Mouse (Mus musculus): Measurements from ENCODE around the gene Scarf1. TPM values are rescaled to one million over a fixed set of nuclear protein-coding genes. Genes with fewer than 3 reads are reported as not detected.

Gene Scarf1
- polyA plus RNA-seq, 1 experiment, result 13.3 TPM

DNA sequence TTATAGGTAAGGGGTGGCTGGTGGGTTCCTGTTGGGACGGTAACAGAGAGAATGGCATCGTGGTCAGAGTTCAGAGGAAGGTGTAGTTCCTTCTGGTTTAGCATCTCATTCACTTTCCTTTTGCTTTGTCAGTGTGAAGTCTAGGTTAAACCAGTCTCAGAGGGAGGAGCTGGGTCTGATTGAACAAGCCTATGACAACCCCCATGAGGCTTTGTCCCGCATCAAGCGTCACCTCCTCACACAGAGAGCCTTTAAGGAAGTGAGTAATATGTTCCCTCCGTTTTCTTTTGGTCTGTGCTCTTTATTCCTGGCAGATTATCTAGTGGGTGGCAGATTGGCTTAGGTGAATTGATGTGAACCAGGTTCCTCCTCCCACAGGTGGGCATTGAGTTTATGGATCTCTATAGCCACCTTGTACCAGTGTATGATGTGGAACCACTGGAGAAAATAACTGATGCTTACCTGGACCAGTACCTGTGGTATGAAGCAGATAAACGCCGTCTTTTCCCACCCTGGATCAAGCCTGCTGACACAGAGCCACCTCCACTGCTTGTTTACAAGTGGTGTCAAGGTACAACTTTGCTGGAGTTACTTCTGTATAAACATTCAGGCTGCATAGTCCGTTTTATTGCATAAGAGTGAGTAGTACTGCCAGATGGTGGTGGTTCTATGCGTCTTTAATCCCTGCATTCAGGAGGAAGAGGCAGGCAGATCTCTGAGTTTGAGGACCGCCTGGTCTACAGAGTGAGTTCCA, 18.9 kb upstream of the Scarf1 start:
- TF ChIP-seq POLR2A (IDR thresholded peaks at IDR 0.05; ENCODE audit: low read depth, low read length), result no peak
- no peak for TF ChIP-seq CTCF (conservative IDR thresholded peaks at IDR 0.05; ENCODE audit: insufficient read depth, insufficient read length, low read depth, low read length)
- 85% methylated on average over 10 of the region's 10 CpGs for WGBS

DNA sequence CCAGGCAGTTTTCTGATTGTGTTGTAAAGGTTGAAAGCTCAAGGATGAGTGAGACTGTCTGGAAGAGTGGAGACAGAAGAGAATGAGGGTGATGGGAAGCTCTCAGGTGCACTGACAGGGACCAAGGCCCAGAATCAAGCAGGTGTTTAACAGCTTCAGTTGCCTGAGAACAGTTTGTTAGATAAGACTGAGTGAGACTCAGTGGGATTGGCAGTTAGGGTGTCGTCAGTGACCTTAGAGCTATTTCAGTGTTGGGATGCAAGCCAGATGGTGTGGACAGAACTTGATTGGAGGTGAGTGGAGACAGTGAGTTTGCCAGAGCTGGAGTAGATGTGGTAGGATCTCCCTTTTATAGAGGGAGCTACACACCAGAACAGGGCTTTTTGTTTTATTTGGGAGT, 15.2 kb upstream of the Scarf1 start:
- 60% methylated on average over 1 of the region's 1 CpGs for WGBS
- TF ChIP-seq POLR2A (IDR thresholded peaks at IDR 0.05; ENCODE audit: low read depth, low read length), result no peak
- no peak for TF ChIP-seq CTCF (conservative IDR thresholded peaks at IDR 0.05; ENCODE audit: insufficient read depth, insufficient read length, low read depth, low read length)
- peaks cover 38% of the 10 kb centered on the region for H3K36me3 ChIP-seq (ENCODE audit: control insufficient read depth, insufficient read depth, low read length)
- H3K4me1 ChIP-seq (ENCODE audit: control insufficient read depth, insufficient read depth, low read length), result no peaks in the 10 kb centered on the region
- no peaks in the 10 kb centered on the region for H3K27me3 ChIP-seq (replicated peaks; ENCODE audit: control insufficient read depth, insufficient read depth, low read length)
- no peak overlapping the region for H3K27ac ChIP-seq (ENCODE audit: insufficient read depth, low read depth, low read length)
- no peak for DNase-seq
- H3K4me3 ChIP-seq (ENCODE audit: insufficient read depth, low read depth, low read length), result no peak overlapping the region

More for the DNA sequence above, 18.9 kb upstream of the Scarf1 start:
- Histone ChIP-seq H3K27me3 (replicated peaks; ENCODE audit: control insufficient read depth, insufficient read depth, low read length) (no peaks in the 10 kb centered on the region), H3K27ac (ENCODE audit: insufficient read depth, low read depth, low read length) (no peak overlapping the region), H3K36me3 (ENCODE audit: control insufficient read depth, insufficient read depth, low read length) (peaks cover 20% of the 10 kb centered on the region), H3K4me3 (ENCODE audit: insufficient read depth, low read depth, low read length) (no peak overlapping the region), H3K4me1 (ENCODE audit: control insufficient read depth, insufficient read depth, low read length) (no peaks in the 10 kb centered on the region)
- no peak for DNase-seq

DNA sequence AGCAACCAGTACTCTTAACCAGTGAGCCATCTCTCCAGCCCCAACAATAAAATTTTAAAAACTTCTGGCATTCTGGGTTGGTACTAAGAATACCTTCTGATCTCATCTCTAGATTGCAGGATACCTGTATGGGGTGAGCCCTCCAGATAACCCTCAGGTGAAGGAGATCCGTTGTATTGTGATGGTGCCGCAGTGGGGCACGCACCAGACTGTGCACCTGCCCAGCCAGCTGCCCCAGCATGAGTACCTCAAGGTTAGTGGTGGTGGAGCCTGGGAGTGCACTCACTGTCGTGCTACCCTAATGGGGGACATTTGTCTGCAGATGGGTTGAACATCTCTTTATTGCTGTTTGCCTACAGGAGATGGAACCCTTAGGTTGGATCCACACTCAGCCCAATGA, 5.2 kb upstream of the Scarf1 start:
- no peak overlapping the region for H3K4me3 ChIP-seq (ENCODE audit: insufficient read depth, low read depth, low read length)
- TF ChIP-seq CTCF (conservative IDR thresholded peaks at IDR 0.05; ENCODE audit: insufficient read depth, insufficient read length, low read depth, low read length), result no peak
- no peak for TF ChIP-seq POLR2A (IDR thresholded peaks at IDR 0.05; ENCODE audit: low read depth, low read length)
- H3K27ac ChIP-seq (ENCODE audit: insufficient read depth, low read depth, low read length), result no peak overlapping the region
- peaks cover 11% of the 10 kb centered on the region for H3K36me3 ChIP-seq (ENCODE audit: control insufficient read depth, insufficient read depth, low read length)
- no peak for DNase-seq
- peaks cover 11% of the 10 kb centered on the region for H3K4me1 ChIP-seq (ENCODE audit: control insufficient read depth, insufficient read depth, low read length)
- H3K27me3 ChIP-seq (replicated peaks; ENCODE audit: control insufficient read depth, insufficient read depth, low read length), result no peaks in the 10 kb centered on the region
- WGBS, result 95% methylated on average over 4 of the region's 4 CpGs

DNA sequence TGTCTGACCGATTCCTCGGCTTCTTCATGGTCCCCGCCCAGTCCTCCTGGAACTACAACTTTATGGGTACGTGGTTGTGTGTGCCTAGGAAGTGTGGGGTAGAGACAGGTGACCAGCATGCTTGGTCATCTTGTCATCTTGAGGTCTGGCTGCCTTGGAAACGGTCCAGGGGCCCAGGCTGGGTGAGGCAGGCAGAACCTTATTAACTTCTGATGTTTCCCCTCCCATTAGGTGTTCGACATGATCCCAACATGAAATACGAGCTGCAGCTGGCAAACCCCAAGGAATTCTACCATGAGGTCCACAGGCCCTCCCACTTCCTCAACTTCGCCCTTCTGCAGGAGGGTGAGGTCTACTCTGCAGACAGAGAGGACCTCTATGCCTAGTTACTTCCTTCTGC, 4.4 kb upstream of the Scarf1 start:
- H3K36me3 ChIP-seq (ENCODE audit: control insufficient read depth, insufficient read depth, low read length), result peaks cover 9% of the 10 kb centered on the region
- peak; percentile 33 for DNase-seq
- 40% methylated on average over 8 of the region's 8 CpGs for WGBS

DNA sequence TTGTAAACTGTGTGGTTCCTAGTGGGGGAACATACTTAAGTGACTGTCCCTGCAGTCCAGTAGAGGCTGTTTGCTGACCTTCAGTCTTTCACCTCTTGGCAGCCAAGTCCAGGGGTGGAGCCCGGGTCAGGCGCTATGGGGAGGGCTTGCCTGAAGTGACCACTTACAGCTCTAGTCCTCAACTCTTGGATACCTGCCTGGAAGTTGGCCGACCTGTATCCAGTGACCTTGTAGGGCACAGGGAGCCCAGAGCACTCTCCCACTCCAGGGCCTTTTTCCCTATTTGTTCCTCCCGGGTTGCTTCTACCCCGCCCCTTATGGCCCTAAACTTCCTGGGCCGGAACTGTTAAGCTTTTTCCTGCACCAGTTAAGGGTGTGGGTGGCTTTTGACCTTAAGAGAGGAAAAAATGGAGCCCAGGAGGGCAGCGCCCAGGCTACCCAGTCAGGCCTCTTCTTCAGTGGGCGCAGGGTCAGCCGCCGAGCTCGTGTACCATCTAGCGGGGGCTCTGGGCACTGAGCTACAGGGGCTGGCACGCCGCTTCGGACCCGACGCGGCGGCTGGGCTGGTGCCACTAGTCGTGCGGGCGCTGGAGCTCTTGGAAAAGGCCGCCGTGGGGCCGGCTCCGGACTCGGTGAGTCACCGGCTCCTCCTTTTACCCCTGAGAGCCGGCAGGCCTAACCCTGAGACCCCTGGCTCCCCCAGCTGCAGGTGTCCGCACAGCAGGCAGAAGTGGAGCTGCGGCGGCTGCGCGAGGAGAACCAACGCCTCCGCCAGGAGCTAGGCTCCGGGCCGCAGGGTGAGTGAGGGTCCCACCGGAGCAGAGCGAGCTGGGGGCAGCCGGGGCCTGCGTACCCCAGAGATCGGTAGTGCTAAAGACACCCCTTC, 3.4 kb upstream of the Scarf1 start, which contains the start of gene Rilp:
Rilp (plus strand) TSS at position 354 of the 886 bp plus-strand sequence.
- H3K27ac ChIP-seq (ENCODE audit: insufficient read depth, low read depth, low read length), result peak within 1 kb of the TSS; percentile 97
- WGBS, result 1% methylated on average over 43 of the region's 43 CpGs
- H3K4me1 ChIP-seq (ENCODE audit: control insufficient read depth, insufficient read depth, low read length), result peaks cover 11% of the 10 kb centered on the region
- no peaks in the 10 kb centered on the region for H3K27me3 ChIP-seq (replicated peaks; ENCODE audit: control insufficient read depth, insufficient read depth, low read length)
- H3K36me3 ChIP-seq (ENCODE audit: control insufficient read depth, insufficient read depth, low read length), result peaks cover 3% of the 10 kb centered on the region
- H3K4me3 ChIP-seq (ENCODE audit: insufficient read depth, low read depth, low read length), result peak within 1 kb of the TSS; percentile 81
- peak; percentile 99 for DNase-seq
- TF ChIP-seq CTCF (conservative IDR thresholded peaks at IDR 0.05; ENCODE audit: insufficient read depth, insufficient read length, low read depth, low read length) (no peak), POLR2A (IDR thresholded peaks at IDR 0.05; ENCODE audit: low read depth, low read length) (no peak)

More for the DNA sequence above, 4.4 kb upstream of the Scarf1 start:
- H3K27ac ChIP-seq (ENCODE audit: insufficient read depth, low read depth, low read length), result peak overlapping the region; percentile 97
- peaks cover 11% of the 10 kb centered on the region for H3K4me1 ChIP-seq (ENCODE audit: control insufficient read depth, insufficient read depth, low read length)
- TF ChIP-seq CTCF (conservative IDR thresholded peaks at IDR 0.05; ENCODE audit: insufficient read depth, insufficient read length, low read depth, low read length) (no peak), POLR2A (IDR thresholded peaks at IDR 0.05; ENCODE audit: low read depth, low read length) (no peak)
- no peaks in the 10 kb centered on the region for H3K27me3 ChIP-seq (replicated peaks; ENCODE audit: control insufficient read depth, insufficient read depth, low read length)
- no peak overlapping the region for H3K4me3 ChIP-seq (ENCODE audit: insufficient read depth, low read depth, low read length)

DNA sequence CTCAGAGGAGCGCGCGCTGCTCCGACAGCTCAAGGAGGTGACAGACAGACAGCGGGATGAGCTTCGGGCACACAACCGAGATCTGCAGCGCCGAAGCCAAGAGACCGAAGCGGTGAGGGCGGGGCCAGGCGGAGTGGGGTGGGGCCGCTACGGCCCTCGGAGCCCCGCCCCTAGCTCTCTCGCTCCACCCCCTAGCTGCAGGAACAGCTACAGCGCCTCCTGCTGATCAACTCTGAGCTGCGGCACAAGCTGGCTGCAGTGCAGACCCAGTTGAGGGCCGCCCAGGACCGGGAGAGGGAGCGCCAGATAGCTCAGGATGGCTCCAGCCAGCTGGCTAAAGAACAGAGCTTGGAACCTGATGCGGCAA, 2.7 kb upstream of the Scarf1 start:
- Histone ChIP-seq H3K27ac (ENCODE audit: insufficient read depth, low read depth, low read length) (peak overlapping the region; percentile 97), H3K4me3 (ENCODE audit: insufficient read depth, low read depth, low read length) (peak overlapping the region; percentile 81), H3K36me3 (ENCODE audit: control insufficient read depth, insufficient read depth, low read length) (peaks cover 1% of the 10 kb centered on the region; the same call in 1 of the 2 replicates), H3K4me1 (ENCODE audit: control insufficient read depth, insufficient read depth, low read length) (peaks cover 11% of the 10 kb centered on the region), H3K27me3 (replicated peaks; ENCODE audit: control insufficient read depth, insufficient read depth, low read length) (no peaks in the 10 kb centered on the region)
- under 1% methylated on average over 24 of the region's 24 CpGs for WGBS
- DNase-seq, result peak; percentile 96
- TF ChIP-seq POLR2A (IDR thresholded peaks at IDR 0.05; ENCODE audit: low read depth, low read length), result peak; percentile 93
- TF ChIP-seq CTCF (conservative IDR thresholded peaks at IDR 0.05; ENCODE audit: insufficient read depth, insufficient read length, low read depth, low read length), result peak; percentile 87

DNA sequence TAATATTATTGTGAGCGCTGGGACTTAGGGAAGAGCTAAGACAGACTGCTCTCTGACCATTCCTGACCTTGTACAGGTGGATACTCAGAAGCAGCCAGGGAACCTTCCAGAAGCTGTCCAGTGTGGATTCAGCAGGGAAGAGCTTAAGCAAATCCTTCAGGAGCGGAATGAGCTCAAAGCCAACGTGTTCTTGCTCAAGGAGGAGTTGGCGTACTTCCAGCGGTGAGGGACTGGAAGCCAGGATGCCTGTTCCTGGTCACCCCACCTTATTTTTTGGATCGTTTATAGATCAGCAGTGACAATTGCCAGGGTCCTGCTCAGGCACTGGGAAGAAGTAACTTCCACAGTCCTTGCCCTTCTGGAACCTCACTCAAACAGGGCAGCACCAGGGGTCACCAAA, 2.1 kb upstream of the Scarf1 start:
- TF ChIP-seq CTCF (conservative IDR thresholded peaks at IDR 0.05; ENCODE audit: insufficient read depth, insufficient read length, low read depth, low read length), result no peak
- no peak for TF ChIP-seq POLR2A (IDR thresholded peaks at IDR 0.05; ENCODE audit: low read depth, low read length)
- H3K27me3 ChIP-seq (replicated peaks; ENCODE audit: control insufficient read depth, insufficient read depth, low read length), result no peaks in the 10 kb centered on the region
- peaks cover 11% of the 10 kb centered on the region for H3K4me1 ChIP-seq (ENCODE audit: control insufficient read depth, insufficient read depth, low read length)
- H3K36me3 ChIP-seq (ENCODE audit: control insufficient read depth, insufficient read depth, low read length), result no peaks in the 10 kb centered on the region; the same call in 1 of the 2 replicates
- no peak overlapping the region for H3K4me3 ChIP-seq (ENCODE audit: insufficient read depth, low read depth, low read length)
- peak; percentile 53 for DNase-seq
- 56% methylated on average over 6 of the region's 6 CpGs for WGBS
- H3K27ac ChIP-seq (ENCODE audit: insufficient read depth, low read depth, low read length), result no peak overlapping the region

Data from kidney, adult 2 months (tissue).